Mouse (Mus musculus) liver, embryonic 14.5 days (tissue): ENCODE results near the gene Flt3l.

Experiments used
- CTCF ChIP-seq: IDR thresholded peaks from 2 replicates; pipeline ENCODE4 v1.5.1; 2016; ENCODE audit warnings: antibody characterized with exemption, low read depth, control low read depth
- EP300 ChIP-seq: IDR thresholded peaks from 2 replicates; pipeline ENCODE4 v1.6.1; 2016; ENCODE audit warnings: antibody characterized with exemption, low read depth

DNA sequence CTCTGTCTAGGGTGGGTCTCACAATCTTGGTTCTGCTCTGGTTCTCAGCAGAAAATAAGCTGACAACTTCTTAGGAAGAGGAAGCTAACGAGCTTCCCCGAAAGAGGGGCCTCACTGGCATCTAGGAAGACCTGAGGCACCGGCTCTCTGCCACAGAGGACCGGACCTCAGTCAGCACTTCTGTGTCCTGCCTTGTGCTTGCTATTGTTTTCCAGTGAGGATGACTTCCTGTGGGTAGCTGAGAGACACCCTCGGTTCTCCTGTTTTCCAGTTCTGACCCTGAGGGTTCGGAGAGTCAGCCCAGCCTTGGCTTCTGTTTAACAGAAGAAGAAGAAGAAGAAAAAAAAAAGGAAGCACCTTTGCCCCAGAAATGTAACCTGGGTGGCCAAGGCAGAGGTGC lies 38.8 kb downstream of the Flt3l start:
- TF ChIP-seq CTCF: no peak
- no peak for TF ChIP-seq EP300
